22 mouse cellular contexts compared by ENCODE assay signal in genomic region chr9:79892183-79892582, GRCm38 (mm10).
DNase-seq lines count a peak whose midpoint lies in the region; ATAC-seq and TF ChIP-seq lines count a peak whose summit lies in the region.
"Had no signal": no experiment of that assay in that cellular context is flagged by ENCODE, and none has a peak within 500 bp of the region (broad histone marks: within the 10 kb centered on the region; RNA-seq: fewer than 3 reads in every experiment).

No protein-coding gene starts in this region.

- TF ChIP-seq CTCF in liver, postnatal 0 days (IDR thresholded peaks at IDR 0.05; ENCODE audit: low read depth), result no peak

- no peak overlapping the region for H3K4me3 ChIP-seq in liver, postnatal 0 days (ENCODE audit: low read depth, low read length)
- H3K4me3 ChIP-seq in liver, embryonic 12.5 days, result no peak overlapping the region
- H3K4me3 ChIP-seq: embryonic facial prominence, embryonic 13.5 days; embryonic facial prominence, embryonic 15.5 days; erythroblast, embryonic 14.5 days; forebrain, embryonic 10.5 days; forebrain, embryonic 12.5 days had no signal

- TF ChIP-seq EP300 in liver, postnatal 0 days (IDR thresholded peaks at IDR 0.05; ENCODE audit: low read depth), result no peak

- H3K9me3 ChIP-seq in liver, postnatal 0 days (ENCODE audit: low read length), result no peaks in the 10 kb centered on the region
- H3K9me3 ChIP-seq in liver, embryonic 12.5 days (replicated peaks), result no peaks in the 10 kb centered on the region
- H3K9me3 ChIP-seq: embryonic facial prominence, embryonic 13.5 days; embryonic facial prominence, embryonic 15.5 days; forebrain, embryonic 10.5 days; forebrain, embryonic 12.5 days had no signal

- no peak overlapping the region for H3K27ac ChIP-seq in liver, postnatal 0 days (ENCODE audit: low read depth)
- no peak overlapping the region for H3K27ac ChIP-seq in liver, embryonic 12.5 days
- H3K27ac ChIP-seq: embryonic facial prominence, embryonic 13.5 days; embryonic facial prominence, embryonic 15.5 days; forebrain, embryonic 10.5 days; forebrain, embryonic 12.5 days had no signal

- intact Hi-C loops in heart, postnatal 36 days (cut with DNase I), result no loop called here

- WGBS in liver, postnatal 0 days (ENCODE audit: insufficient replicate concordance), result 79% methylated on average over 1 of the region's 1 CpGs
- WGBS in liver, embryonic 12.5 days (ENCODE audit: insufficient replicate concordance), result 57% methylated on average over 1 of the region's 1 CpGs

- no peak overlapping the region for H3K9ac ChIP-seq in liver, postnatal 0 days (replicated peaks)
- no peak overlapping the region for H3K9ac ChIP-seq in liver, embryonic 12.5 days
- H3K9ac ChIP-seq: embryonic facial prominence, embryonic 13.5 days; embryonic facial prominence, embryonic 15.5 days; forebrain, embryonic 12.5 days had no signal

- H3K4me1 ChIP-seq in liver, postnatal 0 days (ENCODE audit: insufficient read depth), result peaks cover 4% of the 10 kb centered on the region; the same call in 1 of the 2 replicates
- H3K4me1 ChIP-seq in liver, embryonic 12.5 days, result peaks cover 18% of the 10 kb centered on the region
- H3K4me1 ChIP-seq: embryonic facial prominence, embryonic 13.5 days; embryonic facial prominence, embryonic 15.5 days had no signal

- no peaks in the 10 kb centered on the region for H3K36me3 ChIP-seq in liver, postnatal 0 days (replicated peaks; ENCODE audit: insufficient read depth, low read length)
- no peaks in the 10 kb centered on the region for H3K36me3 ChIP-seq in liver, embryonic 12.5 days
- H3K36me3 ChIP-seq: embryonic facial prominence, embryonic 13.5 days; embryonic facial prominence, embryonic 15.5 days; forebrain, embryonic 10.5 days; forebrain, embryonic 12.5 days had no signal

- peak; percentile 92 for DNase-seq in heart, adult 11 months
- DNase-seq in heart, postnatal 36 days, result no peak
- no peak for DNase-seq in liver, postnatal 0 days
- peak; percentile 31 for DNase-seq in skeletal muscle tissue, adult 2 months (ENCODE audit: low read depth, low spot score)
- no peak for DNase-seq in kidney, adult 8-10 months
- DNase-seq: adrenal gland, postnatal 10 days; adrenal gland, postnatal 25 days; cerebellum, adult 11 months; cerebellum, adult 18-20 months; cerebellum, adult 8-10 months; cerebellum, adult 9-11 months; cerebellum, postnatal 14 days; cerebellum, postnatal 36 days; embryo, embryonic 11 days had no signal

- no peaks in the 10 kb centered on the region for H3K27me3 ChIP-seq in liver, postnatal 0 days (ENCODE audit: insufficient read depth, low read length)
- H3K27me3 ChIP-seq in liver, embryonic 12.5 days (replicated peaks), result no peaks in the 10 kb centered on the region
- H3K27me3 ChIP-seq: embryonic facial prominence, embryonic 13.5 days; embryonic facial prominence, embryonic 15.5 days; forebrain, embryonic 12.5 days had no signal

- no peak overlapping the region for H3K4me2 ChIP-seq in liver, postnatal 0 days (ENCODE audit: low read depth, low read length)
- H3K4me2 ChIP-seq in liver, embryonic 12.5 days, result no peak overlapping the region
- H3K4me2 ChIP-seq: embryonic facial prominence, embryonic 13.5 days; embryonic facial prominence, embryonic 15.5 days; forebrain, embryonic 12.5 days had no signal

- 0 out of 2 replicates have a peak, but pooled peaks have one; percentile 33 for ATAC-seq in liver, postnatal 0 days
- no peak for ATAC-seq in liver, embryonic 12.5 days
- ATAC-seq: forebrain, embryonic 14.5 days; forebrain, embryonic 16.5 days had no signal

Comparison
In these comparisons a context has a peak if more than half of its experiments do, and no peak if none do; other contexts are left out.
1. DNase-seq: peak in heart, adult 11 months (single experiment) and skeletal muscle tissue, adult 2 months (single experiment); none in heart, postnatal 36 days (0 of 2), liver, postnatal 0 days (single experiment) and kidney, adult 8-10 months (0 of 2).